Mouse (Mus musculus): ENCODE measurements around the gene Nf2.
"Not testable (repeated sequence)": the region's sequence is repeated elsewhere in the genome, so short reads cannot be mapped to it uniquely, and the experiment has no call there.

Nf2 gene

GRCm38 (mm10) chr11:4837342-4837741, 12.0 kb downstream of the Nf2 start:
- DNase-seq (ENCODE audit: low spot score in 2 of 2), result no peak

DNA sequence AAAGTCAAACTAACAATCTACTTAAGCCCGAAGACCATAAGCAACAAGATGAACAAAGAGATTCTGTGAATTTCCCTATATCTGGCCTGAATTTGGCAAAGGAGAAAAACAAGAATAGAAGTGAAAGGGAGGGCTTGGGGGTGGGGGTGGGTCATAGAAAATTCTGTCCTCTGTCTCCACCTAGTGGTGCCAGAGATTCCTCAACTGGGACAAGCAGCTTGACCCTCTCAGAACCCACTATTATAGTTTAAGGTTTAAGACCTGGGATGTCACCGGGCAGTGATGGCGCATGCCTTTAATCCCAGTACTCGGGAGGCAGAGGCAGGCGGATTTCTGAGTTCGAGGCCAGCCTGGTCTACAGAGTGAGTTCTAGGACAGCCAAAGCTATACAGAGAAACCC, 12.6 kb downstream of the Nf2 start:
- DNase-seq (ENCODE audit: low spot score in 2 of 2), result peak in 1 of 2 experiments; percentile 10

DNA sequence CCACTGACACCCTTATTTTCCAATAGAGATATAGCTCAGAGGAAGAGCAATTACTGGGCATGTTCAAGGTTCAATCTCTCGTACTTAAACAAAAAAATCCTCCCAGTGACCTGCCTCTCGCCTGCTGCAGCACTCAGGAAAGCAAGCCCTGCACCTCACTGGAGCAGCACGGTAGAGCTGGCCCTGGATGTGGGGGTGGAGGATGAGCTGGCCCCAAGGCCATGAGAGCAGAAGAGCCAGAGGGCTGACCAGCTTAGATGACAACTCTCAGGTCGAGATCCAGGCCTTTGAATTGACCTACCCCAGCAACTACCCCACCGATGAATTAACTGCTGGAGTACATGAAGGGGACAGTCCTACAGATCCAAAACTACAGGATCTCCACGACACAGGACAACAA, 13.9 kb downstream of the Nf2 start:
- DNase-seq (ENCODE audit: low spot score in 2 of 2), result no peak

GRCm38 (mm10) chr11:4833295-4833939, 15.9 kb downstream of the Nf2 start:
- no peak for DNase-seq (ENCODE audit: low spot score in 2 of 2)

DNA sequence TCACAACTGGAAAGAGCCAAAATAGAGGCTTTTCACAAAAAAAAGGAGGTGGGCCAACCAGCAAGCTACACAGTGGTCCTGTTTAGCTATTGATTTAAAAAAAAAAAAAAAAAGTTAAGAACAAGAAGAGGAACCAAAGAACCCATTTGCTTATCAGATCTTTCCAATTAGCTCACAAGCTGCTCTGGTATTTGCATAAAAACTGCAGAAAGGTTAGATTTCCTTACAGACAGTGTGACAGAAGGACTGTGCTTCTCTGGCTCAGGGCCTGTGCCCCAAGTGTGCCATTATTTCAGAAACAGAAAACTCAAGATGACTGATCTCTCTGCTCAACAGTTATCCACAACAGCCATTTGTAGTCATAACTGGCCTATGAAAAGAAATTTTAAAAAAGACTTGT, 18.3 kb downstream of the Nf2 start:
- no peak for DNase-seq (ENCODE audit: low spot score in 2 of 2)

DNA sequence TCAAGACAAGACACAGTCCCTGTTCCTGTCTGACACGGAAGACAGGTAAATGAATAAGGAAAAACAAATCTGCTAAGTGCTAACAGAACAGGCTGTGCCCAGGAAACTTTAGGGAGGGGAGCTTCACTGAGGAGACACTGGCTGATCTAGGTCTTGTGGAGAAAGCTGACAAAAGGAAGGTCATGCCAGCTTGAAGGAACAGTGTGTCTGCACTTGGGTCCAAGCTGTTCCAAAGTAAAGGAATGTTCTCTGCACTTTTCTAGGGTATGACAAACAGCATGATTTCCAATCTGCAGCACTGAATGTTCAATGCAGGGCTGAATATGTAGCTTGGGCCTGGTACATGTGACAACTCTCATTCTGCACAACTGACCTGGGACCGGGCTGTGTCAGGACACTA, 21.4 kb downstream of the Nf2 start:
- DNase-seq (ENCODE audit: low spot score in 2 of 2), result no peak

- DNase-seq (ENCODE audit: low spot score in 2 of 2), result no peak
Observed at GRCm38 (mm10) chr11:4827340-4827739, 22.0 kb downstream of the Nf2 start.

DNA sequence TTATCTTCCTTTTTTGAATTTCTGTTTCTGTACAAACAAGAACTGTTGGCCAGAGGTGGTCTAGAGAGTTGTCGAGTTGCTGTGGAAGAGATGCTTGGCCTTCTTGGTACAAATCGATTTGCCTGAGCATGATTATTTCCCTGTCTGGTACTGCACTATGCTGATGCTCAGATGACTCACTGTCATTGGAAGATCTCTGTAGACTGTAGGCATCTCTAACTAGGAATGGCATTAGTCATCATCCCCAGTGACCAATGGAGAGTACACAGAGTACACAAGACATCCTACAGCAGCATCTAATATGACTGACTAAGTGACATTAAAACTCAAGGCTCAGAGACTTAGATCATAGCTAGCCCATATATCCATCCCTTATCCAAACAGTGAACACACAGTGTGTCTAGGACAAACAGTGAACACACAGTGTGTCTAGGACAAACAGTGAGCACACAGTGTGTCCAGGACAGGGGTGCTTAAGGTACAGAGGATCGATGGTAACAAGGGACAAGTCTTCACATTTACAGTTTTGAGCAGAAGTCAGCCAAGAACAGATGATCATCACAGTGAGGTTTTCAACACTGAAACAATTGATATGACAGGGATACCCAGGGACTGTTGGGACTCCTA, 23.1 kb downstream of the Nf2 start:
- no peak for DNase-seq (ENCODE audit: low spot score in 2 of 2)

GRCm38 (mm10) chr11:4823655-4824312, 25.6 kb downstream of the Nf2 start:
- no peak for DNase-seq (ENCODE audit: low spot score in 2 of 2)

GRCm38 (mm10) chr11:4822446-4822842, 26.9 kb downstream of the Nf2 start:
- DNase-seq (ENCODE audit: low spot score in 2 of 2), result not testable (repeated sequence)

DNA sequence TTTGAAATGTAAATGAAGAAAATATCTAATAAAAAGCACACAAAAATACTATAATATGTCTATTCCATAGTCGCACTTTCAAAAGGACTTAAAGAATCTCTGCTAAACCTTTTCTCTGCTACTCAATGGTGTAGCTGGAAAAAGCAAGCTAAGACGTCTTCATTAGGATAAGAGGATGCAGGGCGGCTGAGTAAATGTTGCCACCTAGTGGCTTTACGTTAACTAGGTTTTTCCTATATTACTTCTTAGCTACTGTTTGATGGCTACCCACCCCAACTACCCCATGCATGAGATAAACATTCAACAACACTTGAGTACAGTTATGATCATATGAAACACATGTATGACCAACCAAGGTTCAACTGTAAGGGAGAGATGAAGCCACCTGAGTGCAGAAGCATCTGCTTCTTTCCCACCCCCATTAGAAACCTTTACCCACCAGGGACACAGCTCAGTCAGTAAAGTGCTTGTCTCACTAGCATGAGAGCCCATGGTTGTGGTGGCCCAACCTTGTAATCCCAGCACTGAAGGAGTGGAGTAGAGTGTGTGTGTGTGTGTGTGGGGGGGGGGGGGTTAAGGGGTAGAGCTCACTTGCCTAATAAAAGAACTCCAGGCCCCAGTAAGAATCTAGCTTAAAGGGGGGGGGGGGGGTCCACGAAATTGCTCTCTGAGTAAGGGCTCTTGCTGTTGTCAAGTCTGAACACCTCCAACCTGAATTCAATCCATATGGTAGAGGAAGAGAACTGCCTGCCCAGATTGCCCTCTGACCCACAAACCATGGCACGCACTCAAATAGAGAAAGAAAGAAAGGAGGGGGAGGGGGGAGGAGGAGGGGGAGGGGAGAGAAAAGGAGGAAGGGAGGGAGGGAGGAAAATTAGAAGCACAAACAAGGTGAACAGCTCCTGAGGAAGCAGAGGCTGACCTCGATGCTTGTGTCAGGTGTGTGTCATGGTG, 27.6 kb downstream of the Nf2 start:
- DNase-seq (ENCODE audit: low spot score in 2 of 2), result no peak

GRCm38 (mm10) chr11:4814507-4815450, 34.6 kb downstream of the Nf2 start:
- no peak for DNase-seq (ENCODE audit: low spot score in 2 of 2)

DNA sequence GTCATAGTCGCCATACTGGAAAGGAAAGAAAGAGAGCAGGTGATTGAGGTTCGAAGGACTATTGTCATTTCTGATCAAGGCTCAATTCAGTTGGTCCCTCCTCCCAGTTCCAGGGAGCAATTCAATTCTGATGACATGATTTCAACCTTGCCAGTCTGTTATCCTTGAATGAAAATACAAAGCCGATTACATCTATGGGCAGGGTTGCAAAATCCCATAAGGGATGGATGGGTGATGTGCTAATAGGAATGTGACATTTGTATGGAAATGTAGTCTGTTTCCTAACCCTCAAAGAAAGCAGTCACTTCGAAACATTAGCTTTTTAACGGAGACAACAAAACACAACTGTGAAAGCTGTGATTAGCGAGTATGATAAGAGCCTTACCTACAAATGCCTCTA, 41.0 kb downstream of the Nf2 start:
- DNase-seq (ENCODE audit: low spot score in 2 of 2), result no peak

- no peak for DNase-seq (ENCODE audit: low spot score in 2 of 2)
Observed at GRCm38 (mm10) chr11:4806031-4806715, 43.2 kb downstream of the Nf2 start.

GRCm38 (mm10) chr11:4804921-4805562, 44.3 kb downstream of the Nf2 start:
- no peak for DNase-seq (ENCODE audit: low spot score in 2 of 2)

DNA sequence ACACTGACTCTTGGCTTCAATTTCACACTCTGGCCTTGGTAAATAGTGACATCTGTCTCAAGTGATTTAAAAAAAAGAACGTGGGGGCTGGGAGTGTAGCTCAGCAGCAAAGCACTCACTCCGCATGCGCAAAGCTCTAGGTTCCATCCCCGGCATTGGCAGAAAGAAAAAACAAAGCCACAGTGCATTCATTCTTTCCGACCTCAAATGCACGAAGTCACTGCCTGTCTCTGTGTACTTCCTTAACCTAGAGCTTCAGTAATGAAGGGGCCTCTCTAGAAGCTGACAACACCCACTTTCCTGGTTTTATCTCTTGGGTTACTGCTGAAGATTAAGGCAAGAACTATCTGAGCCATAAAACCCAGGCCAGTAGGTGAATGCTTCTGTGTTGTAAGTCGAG, 45.4 kb downstream of the Nf2 start:
- DNase-seq (ENCODE audit: low spot score in 2 of 2), result no peak

GRCm38 (mm10) chr11:4803426-4803825, 45.9 kb downstream of the Nf2 start:
- DNase-seq (ENCODE audit: low spot score in 2 of 2), result no peak

DNA sequence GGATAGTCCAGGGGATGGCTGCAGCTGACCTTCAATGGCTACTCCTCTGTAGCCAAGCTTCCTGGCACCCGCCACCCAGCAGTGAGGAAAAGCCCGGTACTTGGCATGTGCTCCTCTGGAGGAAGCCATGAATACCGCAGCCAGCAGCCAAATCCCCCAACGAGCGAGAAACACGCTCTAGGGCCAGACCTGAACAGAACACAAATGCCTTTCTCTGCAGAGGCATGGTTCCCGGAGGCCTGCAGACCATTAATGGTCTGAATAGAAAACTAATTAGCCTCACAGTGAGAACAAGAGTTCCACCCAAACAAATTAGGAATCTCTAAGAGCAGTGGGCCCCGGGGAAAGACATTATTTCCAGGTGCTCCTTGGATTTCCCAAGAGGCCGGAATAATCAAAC, 46.3 kb downstream of the Nf2 start:
- peak; percentile 27 to 44 for DNase-seq (ENCODE audit: low spot score in 2 of 2)

DNA sequence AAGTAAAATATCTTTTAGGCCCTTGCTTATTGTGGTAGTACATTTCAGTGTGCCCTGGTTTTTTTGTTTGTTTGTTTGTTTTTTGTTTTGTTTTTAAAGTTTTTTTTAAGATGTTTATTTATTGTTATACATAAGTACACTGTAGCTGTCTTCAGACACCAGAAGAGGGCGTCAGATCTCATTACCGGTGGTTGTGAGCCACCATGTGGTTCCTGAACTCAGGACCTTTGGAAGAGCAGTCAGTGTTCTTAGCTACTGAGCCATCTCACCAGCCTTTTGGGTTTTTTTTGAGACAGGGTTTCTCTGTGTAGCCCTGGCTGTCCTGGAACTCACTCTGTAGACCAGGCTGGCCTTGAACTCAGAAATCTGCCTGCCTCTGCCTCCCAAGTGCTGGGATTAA, 46.9 kb downstream of the Nf2 start:
- not testable (repeated sequence) for DNase-seq (ENCODE audit: low spot score in 2 of 2)

GRCm38 (mm10) chr11:4800654-4801053, 48.7 kb downstream of the Nf2 start:
- no peak for DNase-seq (ENCODE audit: low spot score in 2 of 2)
